ENCODE assay signal across 9 mouse cellular contexts in the genomic region with DNA sequence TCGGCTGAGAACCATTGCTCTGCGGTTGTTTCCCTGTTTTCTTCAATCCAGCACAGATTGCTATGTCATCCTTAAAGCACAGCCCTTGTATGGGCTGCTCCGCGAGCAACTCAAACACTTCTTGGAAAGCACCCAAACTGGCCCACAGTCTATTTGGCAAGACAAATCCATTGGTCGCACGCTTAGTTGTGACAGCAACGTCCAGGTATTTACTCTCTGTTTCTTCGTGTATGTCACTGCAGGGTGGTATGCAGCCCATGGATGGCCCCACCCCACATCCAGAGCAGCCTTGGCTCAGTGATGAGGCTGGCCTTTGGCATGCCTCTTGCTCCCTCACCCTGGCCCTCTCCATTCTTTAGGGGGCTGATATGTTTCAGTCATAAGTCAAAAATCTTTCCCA. TPM values are rescaled to one million over a fixed set of nuclear protein-coding genes. Genes with fewer than 3 reads are reported as not detected.
DNase-seq lines count a peak whose midpoint lies in the region; TF ChIP-seq lines count a peak whose summit lies in the region.
"Had no signal": no experiment of that assay in that cellular context is flagged by ENCODE, and none has a peak within 500 bp of the region (broad histone marks: within the 10 kb centered on the region; RNA-seq: fewer than 3 reads in every experiment).

No protein-coding gene starts in this region.

- TF ChIP-seq CTCF in lung, adult 2 months (IDR thresholded peaks at IDR 0.05; ENCODE audit: insufficient read depth, low read length) = no peak

- peak; percentile 83 to 86 for DNase-seq in cerebellum, postnatal 10 days
- DNase-seq in cerebellum, adult 11 months = no peak
- peak; percentile 38 to 52 for DNase-seq in lung, adult 18-20 months
- DNase-seq in lung, adult 2 months = no peak
- peak; percentile 30 to 62 for DNase-seq in heart, adult 9 months (ENCODE audit: low spot score in 2 of 2)
- DNase-seq in lung, postnatal 4 days = peak; percentile 48 to 50
- no peak for DNase-seq in T-cell, adult 2 months (ENCODE audit: low spot score)
- DNase-seq in right cerebral cortex, adult 18-20 months = no peak
- DNase-seq: liver, embryonic 13.5 days had no signal

- H3K4me1 ChIP-seq in lung, adult 2 months (ENCODE audit: control insufficient read depth, insufficient read depth, low read length) = no peaks in the 10 kb centered on the region
- H3K4me1 ChIP-seq: liver, embryonic 13.5 days had no signal

- no peak for TF ChIP-seq POLR2A in lung, adult 2 months (IDR thresholded peaks at IDR 0.05; ENCODE audit: borderline replicate concordance, extremely low read depth, low read depth, low read length)

- WGBS in lung, adult 2 months = 35% methylated on average over 8 of the region's 8 CpGs

- H3K4me3 ChIP-seq in lung, adult 2 months (replicated peaks; ENCODE audit: extremely low read depth, low read depth, low read length) = no peak overlapping the region
- H3K4me3 ChIP-seq: liver, embryonic 13.5 days had no signal

RNA-seq across cellular contexts. Expression of gene Ipo5, which starts 42.5 kb away (rescaled TPM):
- polyA plus RNA-seq in lung, adult 2 months (2012; rRNA removed) = 10.3 and 17.8 TPM in 2 replicates

Comparison
In these comparisons a context has a peak if more than half of its experiments do, and no peak if none do; other contexts are left out.
1. DNase-seq: peak in cerebellum, postnatal 10 days (2 of 2), lung, adult 18-20 months (2 of 2), heart, adult 9 months (2 of 2) and lung, postnatal 4 days (2 of 2); none in cerebellum, adult 11 months (single experiment), lung, adult 2 months (single experiment), T-cell, adult 2 months (single experiment) and right cerebral cortex, adult 18-20 months (single experiment).